Mouse (Mus musculus) brain, embryonic 14.5 days (tissue): ENCODE measurements around the gene Aarsd1.

Experiments
- CTCF ChIP-seq: fragments of 200-500 bp; IDR thresholded peaks from 2 replicates; pipeline ENCODE4 v1.5.1; 2012; ENCODE audit warnings: inconsistent platforms, mild to moderate bottlenecking, moderate library complexity, borderline replicate concordance; ENCODE audit not compliant: insufficient read depth, insufficient read length; ENCODE audit errors: extremely low read depth
- POLR2A ChIP-seq: fragments of 200-500 bp; IDR thresholded peaks from 2 replicates; pipeline ENCODE4 v1.6.1; 2012; ENCODE audit warnings: mild to moderate bottlenecking, inconsistent platforms, borderline replicate concordance; ENCODE audit not compliant: poor library complexity, insufficient read depth, insufficient read length, severe bottlenecking; ENCODE audit errors: extremely low read depth

GRCm38 (mm10) chr11:101436916-101437315 lies 19.5 kb upstream of the Aarsd1 start:
- no peak for TF ChIP-seq CTCF
- no peak for TF ChIP-seq POLR2A
